Mouse (Mus musculus) hematopoietic multipotent progenitor cell, adult 10-12 weeks (in vitro differentiated cells): ENCODE measurements around the gene Olfr1426. TPM values are rescaled to one million over a fixed set of nuclear protein-coding genes. Genes with fewer than 3 reads are reported as not detected.

ENCODE experiments used
- polyA plus RNA-seq: library from polyadenylated mRNA; stranded (reverse); fragments of >175 nt; gene quantifications from 2 replicates; pipeline ENCODE4 v1.2.3, GENCODE M21; 2012; ENCODE audit warnings: low replicate concordance

Olfr1426 gene
- not detected in 2 replicates for polyA plus RNA-seq

DNA sequence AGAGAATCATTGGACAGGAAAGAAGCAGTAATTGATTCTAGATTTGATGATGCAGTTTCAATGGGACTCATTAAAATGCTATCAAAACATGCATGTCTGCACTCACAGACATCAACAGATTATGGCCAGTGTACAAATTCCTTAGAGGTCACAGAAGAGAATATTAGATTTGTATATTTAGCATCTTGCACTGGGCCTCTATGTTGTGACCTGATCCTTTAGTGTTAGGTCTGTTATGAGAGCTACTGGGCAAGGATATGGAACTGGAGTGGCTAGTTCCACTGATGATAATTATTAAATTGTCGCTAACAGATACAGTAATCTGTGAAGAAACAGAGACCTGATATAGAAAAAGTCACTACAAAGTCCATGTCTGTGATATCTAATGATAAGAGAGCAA lies at the start of gene Olfr1426:
Olfr1426 (minus strand) TSS at position 101 of the 400 bp plus-strand sequence.

DNA sequence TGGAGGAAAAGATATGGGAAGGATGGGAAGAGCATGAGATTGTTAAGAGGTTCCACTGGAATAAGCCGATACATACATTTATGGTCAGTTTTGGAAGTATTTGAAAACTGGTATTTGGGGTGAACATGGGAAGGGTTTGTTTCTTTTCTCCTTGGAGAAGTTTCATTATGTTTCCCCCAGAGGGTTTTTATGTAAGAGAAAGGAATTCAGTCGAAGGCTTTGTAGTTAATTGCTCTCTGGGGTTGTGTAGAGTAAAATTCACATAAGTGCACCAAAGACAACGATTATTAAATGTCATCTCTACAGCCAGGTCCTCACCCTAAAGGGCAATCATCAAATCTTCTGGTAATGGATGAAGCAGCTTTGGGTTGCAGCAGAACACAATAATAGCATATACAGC lies 31.3 kb upstream of the Olfr1426 start, which contains the start of gene Olfr76:
Olfr76 (minus strand) TSS at position 101 of the 400 bp plus-strand sequence.

DNA sequence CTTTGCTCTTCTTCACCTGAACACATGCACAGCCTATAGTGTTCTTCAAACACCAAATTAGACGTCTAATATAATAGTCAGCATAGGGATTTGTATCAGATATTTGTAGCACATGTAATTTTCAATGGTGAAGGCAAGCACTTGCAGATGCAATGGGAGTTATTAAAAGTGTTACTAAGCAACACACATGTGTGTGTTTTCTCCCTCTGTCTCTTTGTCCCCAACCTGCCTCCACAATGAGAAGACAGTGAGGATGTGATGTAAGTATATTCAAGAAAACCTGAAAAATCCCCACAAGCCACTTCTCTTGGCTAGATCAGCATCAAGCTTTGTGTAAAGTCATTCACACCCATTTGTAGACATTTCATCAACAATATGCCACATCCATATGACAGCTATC lies 24.0 kb upstream of the Olfr1426 start, which contains the start of gene Olfr1428:
Olfr1428 (minus strand) TSS at position 101 of the 400 bp plus-strand sequence.

DNA sequence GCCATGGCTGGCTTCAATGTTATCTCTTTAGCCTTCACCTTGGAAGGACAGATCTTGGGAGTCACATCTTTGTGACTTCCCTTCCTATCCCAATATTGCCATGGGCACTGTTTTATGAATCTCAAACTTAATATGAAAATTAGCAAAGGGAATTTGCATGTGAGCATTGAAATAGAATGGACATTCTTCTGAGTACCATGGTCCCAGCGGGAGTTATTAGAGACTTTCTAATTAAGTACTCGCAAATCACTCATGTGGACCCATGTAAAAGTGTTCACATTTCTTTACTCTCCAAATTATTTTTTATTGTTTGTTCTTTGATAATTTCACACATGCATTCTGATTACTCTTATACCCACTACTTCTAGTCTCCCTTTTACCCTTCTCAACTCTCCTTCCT lies 11.4 kb upstream of the Olfr1426 start, which contains the start of gene Olfr1427:
Olfr1427 (minus strand) TSS at position 101 of the 400 bp plus-strand sequence.

DNA sequence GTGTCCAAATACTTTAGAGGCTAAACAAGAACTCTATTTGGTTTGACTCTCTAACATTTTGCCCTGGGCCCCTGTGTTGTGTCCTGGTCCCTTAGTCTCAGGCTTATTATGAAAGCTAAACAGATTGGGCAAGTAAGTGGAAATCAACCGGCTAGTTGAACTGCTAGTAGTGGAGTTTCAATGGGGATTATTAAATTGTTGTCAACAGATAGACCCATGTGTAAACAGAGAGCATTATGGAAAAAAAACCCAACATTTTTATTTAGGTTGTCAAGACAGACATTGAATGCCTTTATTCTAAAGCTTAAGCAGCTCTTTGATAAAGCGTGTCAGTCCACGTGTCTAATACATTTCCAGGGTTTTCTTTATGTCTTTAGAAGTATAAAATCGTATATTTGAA lies 14.2 kb downstream of the Olfr1426 start, which contains the start of gene Olfr1425:
Olfr1425 (minus strand) TSS at position 101 of the 400 bp plus-strand sequence.

DNA sequence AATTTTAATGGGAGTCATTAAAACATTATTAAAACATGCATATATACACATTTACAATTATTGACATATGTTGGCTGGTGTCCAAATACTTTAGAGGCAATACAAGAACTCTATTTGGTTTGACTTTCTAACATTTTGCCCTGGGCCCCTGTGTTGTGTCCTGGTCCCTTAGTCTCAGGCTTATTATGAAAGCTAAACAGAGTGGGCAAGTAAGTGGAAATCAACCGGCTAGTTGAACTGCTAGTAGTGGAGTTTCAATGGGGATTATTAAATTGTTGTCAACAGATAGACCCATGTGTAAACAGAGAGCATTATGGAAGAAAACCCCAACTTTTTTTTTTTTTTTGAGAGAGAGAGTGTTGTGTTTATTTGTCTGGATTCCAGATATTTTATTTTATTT lies 29.2 kb downstream of the Olfr1426 start, which contains the start of gene Olfr1424:
Olfr1424 (minus strand) TSS at position 101 of the 400 bp plus-strand sequence.

DNA sequence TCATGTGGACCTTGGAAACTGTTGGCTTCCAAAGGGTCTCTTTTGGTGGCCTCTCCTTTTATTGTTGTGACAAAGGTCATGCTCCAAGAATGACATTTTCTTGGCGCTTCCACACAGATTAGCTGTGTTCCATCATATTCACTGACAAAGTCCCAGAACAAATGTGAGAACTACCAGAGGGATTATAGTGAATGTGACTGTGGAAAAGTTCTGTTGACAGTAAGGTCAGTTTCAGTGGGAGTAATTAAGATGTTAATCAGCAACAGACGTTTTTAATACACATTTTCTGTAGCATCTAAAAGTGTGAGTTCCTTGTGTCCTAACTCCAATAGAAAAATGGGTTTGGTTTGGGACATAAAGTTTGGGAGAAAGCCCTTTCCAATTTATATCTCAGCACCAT lies 50.6 kb downstream of the Olfr1426 start, which contains the start of gene Olfr1423:
Olfr1423 (minus strand) TSS at position 101 of the 400 bp plus-strand sequence.

Other genes with a start within 250 kb of the Olfr1426 start
- not detected in 2 replicates for gene Olfr1418, start 230.9 kb downstream of the Olfr1426 start, polyA plus RNA-seq
- not detected in 2 replicates for gene Olfr1419, start 216.9 kb downstream of the Olfr1426 start, polyA plus RNA-seq
- not detected in 2 replicates for gene Olfr1420, start 205.4 kb downstream of the Olfr1426 start, polyA plus RNA-seq
- 10.1 and 15.0 TPM in 2 replicates for gene Patl1, start 179.6 kb downstream of the Olfr1426 start, polyA plus RNA-seq
- 7.2 and 10.9 TPM in 2 replicates for gene Osbp, start 126.1 kb downstream of the Olfr1426 start, polyA plus RNA-seq
- 0.02 TPM in 1 of 2 replicates, not detected in the other for gene Olfr1423, start 50.7 kb downstream of the Olfr1426 start, polyA plus RNA-seq
- gene Olfr1424, start 29.3 kb downstream of the Olfr1426 start, polyA plus RNA-seq, result not detected in 2 replicates
- gene Olfr1425, start 14.3 kb downstream of the Olfr1426 start, polyA plus RNA-seq, result 0.20 TPM in 1 of 2 replicates, not detected in the other
- not detected in 2 replicates for gene Olfr1427, start 11.3 kb upstream of the Olfr1426 start, polyA plus RNA-seq
- not detected in 2 replicates for gene Olfr1428, start 23.9 kb upstream of the Olfr1426 start, polyA plus RNA-seq
- not detected in 2 replicates for gene Olfr76, start 31.2 kb upstream of the Olfr1426 start, polyA plus RNA-seq
- gene Olfr1555-ps1, start 78.1 kb upstream of the Olfr1426 start, polyA plus RNA-seq, result not detected in 2 replicates
- gene Olfr1431, start 108.6 kb upstream of the Olfr1426 start, polyA plus RNA-seq, result not detected in 2 replicates
- gene Olfr1432, start 140.6 kb upstream of the Olfr1426 start, polyA plus RNA-seq, result not detected in 2 replicates
- gene Olfr262, start 149.6 kb upstream of the Olfr1426 start, polyA plus RNA-seq, result not detected in 2 replicates
- not detected in 2 replicates for gene Olfr235, start 169.0 kb upstream of the Olfr1426 start, polyA plus RNA-seq
- 0.15 TPM in 1 of 2 replicates, not detected in the other for gene Olfr1434, start 187.8 kb upstream of the Olfr1426 start, polyA plus RNA-seq
- not detected in 2 replicates for gene Olfr1436, start 207.1 kb upstream of the Olfr1426 start, polyA plus RNA-seq
- gene Olfr1437, start 233.1 kb upstream of the Olfr1426 start, polyA plus RNA-seq, result not detected in 2 replicates
- gene Olfr1438-ps1, start 243.9 kb upstream of the Olfr1426 start, polyA plus RNA-seq, result not detected in 2 replicates